Mouse (Mus musculus): ENCODE data around the gene Cpsf4. TPM values are rescaled to one million over a fixed set of nuclear protein-coding genes. Genes with fewer than 3 reads are reported as not detected.
A peak's percentile ranks its signal among the peaks of the same experiment; 100 is the strongest.
"Not testable (repeated sequence)": the region's sequence is repeated elsewhere in the genome, so short reads cannot be mapped to it uniquely, and the experiment has no call there.

The Cpsf4 gene
- total RNA-seq, 4 experiments from 2014 or later = 24.9 to 30.7 (median 25.6) TPM

GRCm38 (mm10) chr5:145219981-145220380 lies 53.0 kb downstream of the Cpsf4 start:
- DNase-seq (ENCODE audit: low spot score in 2 of 2) = no peak

- DNase-seq (ENCODE audit: low spot score in 2 of 2) = no peak
Observed at GRCm38 (mm10) chr5:145222840-145223239, 55.8 kb downstream of the Cpsf4 start.

GRCm38 (mm10) chr5:145223395-145223794 lies 56.4 kb downstream of the Cpsf4 start:
- DNase-seq (ENCODE audit: low spot score in 2 of 2) = no peak

GRCm38 (mm10) chr5:145226453-145226852 lies 59.4 kb downstream of the Cpsf4 start:
- DNase-seq (ENCODE audit: low spot score in 2 of 2) = no peak

- not testable (repeated sequence) for DNase-seq (ENCODE audit: low spot score in 2 of 2)
Observed at GRCm38 (mm10) chr5:145229283-145229682, 62.3 kb downstream of the Cpsf4 start.

- DNase-seq (ENCODE audit: low spot score in 2 of 2) = no peak
Observed at GRCm38 (mm10) chr5:145230641-145231040, 63.6 kb downstream of the Cpsf4 start.

- peak; percentile 96 to 97 for DNase-seq (ENCODE audit: low spot score in 2 of 2)
Observed at GRCm38 (mm10) chr5:145231367-145231871, 64.4 kb downstream of the Cpsf4 start, which contains the start of gene Zfp655. Gene Zfp655 (plus strand): TSS chr5:145231715.

Other genes starting within 250 kb of the Cpsf4 start
- gene Smurf1, start 201.4 kb upstream of the Cpsf4 start, total RNA-seq (2022) = 10 to 100 TPM; 29.7 to 35.4 (median 31.0) TPM
- gene Gm4871, start 134.5 kb upstream of the Cpsf4 start, total RNA-seq (2022) = not detected
- not detected for gene 1700018F24Rik, start 124.2 kb upstream of the Cpsf4 start, total RNA-seq (2022)
- 100 to 1,000 TPM; 223 to 245 (median 243) TPM for gene Arpc1a, start 83.4 kb upstream of the Cpsf4 start, total RNA-seq (2022)
- gene Kpna7, start 83.2 kb upstream of the Cpsf4 start, total RNA-seq (2022) = not detected
- 10 to 100 TPM; 16.9 to 66.2 (median 37.8) TPM for gene Arpc1b, start 53.0 kb upstream of the Cpsf4 start, total RNA-seq (2022)
- 10 to 100 TPM; 70.8 to 100.0 (median 83.5) TPM for gene Pdap1, start 27.0 kb upstream of the Cpsf4 start, total RNA-seq (2022)
- gene Bud31, start 26.9 kb upstream of the Cpsf4 start, total RNA-seq (2022) = 10 to 100 TPM; 67.8 to 76.8 (median 73.0) TPM
- 10 to 100 TPM; 19.1 to 28.7 (median 24.0) TPM for gene Ptcd1, start 105 bp upstream of the Cpsf4 start, total RNA-seq (2022)
- 100 to 1,000 TPM; 217 to 378 (median 300) TPM for gene Atp5j2, start 24.8 kb downstream of the Cpsf4 start, total RNA-seq (2022)
- 10 to 100 TPM; 11.9 to 14.0 (median 12.9) TPM for gene Zkscan14, start 34.7 kb downstream of the Cpsf4 start, total RNA-seq (2022)
- 10 to 100 TPM; 10.2 to 12.4 (median 10.6) TPM for gene Zkscan5, start 37.3 kb downstream of the Cpsf4 start, total RNA-seq (2022)
- gene Zfp655, start 64.5 kb downstream of the Cpsf4 start, total RNA-seq (2022) = 10 to 100 TPM; 29.7 to 30.8 (median 30.4) TPM
- 10 to 100 TPM; 18.2 to 25.7 (median 22.3) TPM for gene Zscan25, start 113.3 kb downstream of the Cpsf4 start, total RNA-seq (2022)
- gene Cyp3a57, start 178.1 kb downstream of the Cpsf4 start, total RNA-seq (2022) = under 1 TPM in 2 of 4 experiments, not detected in 2; 0.32 to 0.43 TPM